Mouse (Mus musculus): ENCODE results near the gene Ppp1r12b. TPM values are rescaled to one million over a fixed set of nuclear protein-coding genes. Genes with fewer than 3 reads are reported as not detected.

Gene Ppp1r12b
- 10.3 and 10.5 TPM in 2 replicates for polyA plus RNA-seq (2015; fragmentation: Nextera tagmentation; extraction: Ambion mirVana)

GRCm38 (mm10) chr1:134955637-134956176 lies at the start of gene Ppp1r12b:
Gene Ppp1r12b, minus strand, starts transcription at chr1:134955942.
- ATAC-seq (ENCODE audit: low read depth) = peak; percentile 99
- peak within 1 kb of the TSS; percentile 90 for H3K27ac ChIP-seq (ENCODE audit: low read length)
- H3K4me3 ChIP-seq (ENCODE audit: low read length) = peak within 1 kb of the TSS; percentile 95
- H3K9me3 ChIP-seq (ENCODE audit: control insufficient read depth, low read length) = no peaks in the 10 kb centered on the region
- peak within 1 kb of the TSS; percentile 88 for H3K4me2 ChIP-seq (ENCODE audit: low read depth, low read length)
- no peaks in the 10 kb centered on the region for H3K27me3 ChIP-seq (ENCODE audit: control insufficient read depth, insufficient read depth, low read depth, low read length)
- 0% methylated on average over 35 of the region's 39 CpGs for WGBS
- no peaks in the 10 kb centered on the region for H3K36me3 ChIP-seq (ENCODE audit: control insufficient read depth, insufficient read depth, low read length)
- H3K4me1 ChIP-seq (replicated peaks; ENCODE audit: control insufficient read depth, insufficient read depth, low read length) = peaks cover 6% of the 10 kb centered on the region
- H3K9ac ChIP-seq (ENCODE audit: low read length) = peak within 1 kb of the TSS; percentile 97

- Histone ChIP-seq H3K4me2 (ENCODE audit: low read depth, low read length) (no peak overlapping the region), H3K27ac (ENCODE audit: low read length) (no peak overlapping the region), H3K27me3 (ENCODE audit: control insufficient read depth, insufficient read depth, low read depth, low read length) (no peaks in the 10 kb centered on the region), H3K9ac (ENCODE audit: low read length) (no peak overlapping the region), H3K4me3 (ENCODE audit: low read length) (no peak overlapping the region), H3K4me1 (replicated peaks; ENCODE audit: control insufficient read depth, insufficient read depth, low read length) (no peaks in the 10 kb centered on the region), H3K9me3 (ENCODE audit: control insufficient read depth, low read length) (no peaks in the 10 kb centered on the region), H3K36me3 (ENCODE audit: control insufficient read depth, insufficient read depth, low read length) (no peaks in the 10 kb centered on the region)
- ATAC-seq (ENCODE audit: low read depth) = no peak
- 30% methylated on average over 4 of the region's 4 CpGs for WGBS
Observed at GRCm38 (mm10) chr1:135003346-135003745, 47.6 kb upstream of the Ppp1r12b start.

- Histone ChIP-seq H3K27ac (ENCODE audit: low read length) (no peak overlapping the region), H3K4me3 (ENCODE audit: low read length) (no peak overlapping the region), H3K9me3 (ENCODE audit: control insufficient read depth, low read length) (no peaks in the 10 kb centered on the region), H3K36me3 (ENCODE audit: control insufficient read depth, insufficient read depth, low read length) (no peaks in the 10 kb centered on the region), H3K4me1 (replicated peaks; ENCODE audit: control insufficient read depth, insufficient read depth, low read length) (no peaks in the 10 kb centered on the region), H3K9ac (ENCODE audit: low read length) (no peak overlapping the region), H3K27me3 (ENCODE audit: control insufficient read depth, insufficient read depth, low read depth, low read length) (peaks cover 13% of the 10 kb centered on the region), H3K4me2 (ENCODE audit: low read depth, low read length) (no peak overlapping the region)
- 82% methylated on average over 9 of the region's 9 CpGs for WGBS
- ATAC-seq (ENCODE audit: low read depth) = no peak
Observed at GRCm38 (mm10) chr1:135000527-135000926, 44.8 kb upstream of the Ppp1r12b start.

DNA sequence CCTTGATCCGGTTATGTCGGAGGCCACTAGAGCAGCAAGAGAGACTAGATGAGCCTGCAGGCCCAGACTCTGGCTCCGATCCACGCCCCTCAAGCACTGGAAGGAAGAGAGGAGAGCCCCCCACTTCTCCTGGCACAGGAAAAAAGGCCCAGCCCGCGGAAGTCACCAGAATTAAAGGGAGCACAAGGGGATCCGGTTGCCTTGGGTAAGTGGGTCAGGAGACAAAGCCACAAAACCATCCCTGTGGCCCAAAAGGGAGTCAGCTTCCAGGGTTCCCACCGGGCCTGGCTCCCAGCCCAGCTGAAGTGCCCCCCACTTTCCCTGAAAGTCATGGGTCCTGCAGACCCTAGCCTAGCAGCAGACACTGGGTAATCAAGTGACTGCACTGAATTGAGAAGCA lies 42.5 kb upstream of the Ppp1r12b start:
- no peaks in the 10 kb centered on the region for H3K9me3 ChIP-seq (ENCODE audit: control insufficient read depth, low read length)
- no peak overlapping the region for H3K9ac ChIP-seq (ENCODE audit: low read length)
- ATAC-seq (ENCODE audit: low read depth) = no peak
- H3K4me3 ChIP-seq (ENCODE audit: low read length) = no peak overlapping the region
- 74% methylated on average over 8 of the region's 8 CpGs for whole genome bisulfite sequencing
- H3K27ac ChIP-seq (ENCODE audit: low read length) = no peak overlapping the region
- H3K4me2 ChIP-seq (ENCODE audit: low read depth, low read length) = no peak overlapping the region
- H3K4me1 ChIP-seq (replicated peaks; ENCODE audit: control insufficient read depth, insufficient read depth, low read length) = no peaks in the 10 kb centered on the region
- H3K27me3 ChIP-seq (ENCODE audit: control insufficient read depth, insufficient read depth, low read depth, low read length) = peaks cover 19% of the 10 kb centered on the region
- H3K36me3 ChIP-seq (ENCODE audit: control insufficient read depth, insufficient read depth, low read length) = no peaks in the 10 kb centered on the region

DNA sequence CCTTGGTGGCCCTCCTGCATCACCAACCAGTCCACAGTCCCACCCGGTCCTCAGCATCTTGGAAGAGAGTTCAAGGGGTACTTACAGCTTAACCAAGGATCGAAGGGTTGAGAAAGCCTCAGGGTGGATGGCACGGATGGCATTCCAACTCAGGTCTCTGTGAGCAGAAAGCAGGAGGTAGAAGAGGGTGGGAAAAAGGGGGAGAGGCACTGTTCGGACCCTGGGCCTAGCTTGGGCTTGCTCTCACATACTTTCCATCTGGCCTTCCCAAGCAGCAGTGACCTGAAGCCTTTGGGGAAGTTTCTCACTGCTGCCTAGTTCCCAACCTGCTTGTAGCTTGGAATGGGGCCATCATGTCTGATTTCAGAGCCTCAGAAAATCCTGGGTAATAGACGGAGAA lies 41.8 kb upstream of the Ppp1r12b start:
- Histone ChIP-seq H3K4me2 (ENCODE audit: low read depth, low read length) (no peak overlapping the region), H3K27ac (ENCODE audit: low read length) (no peak overlapping the region), H3K27me3 (ENCODE audit: control insufficient read depth, insufficient read depth, low read depth, low read length) (peaks cover 19% of the 10 kb centered on the region), H3K9me3 (ENCODE audit: control insufficient read depth, low read length) (no peaks in the 10 kb centered on the region), H3K4me3 (ENCODE audit: low read length) (no peak overlapping the region), H3K4me1 (replicated peaks; ENCODE audit: control insufficient read depth, insufficient read depth, low read length) (no peaks in the 10 kb centered on the region), H3K9ac (ENCODE audit: low read length) (no peak overlapping the region), H3K36me3 (ENCODE audit: control insufficient read depth, insufficient read depth, low read length) (no peaks in the 10 kb centered on the region)
- 61% methylated on average over 5 of the region's 5 CpGs for WGBS
- ATAC-seq (ENCODE audit: low read depth) = no peak

- H3K4me2 ChIP-seq (ENCODE audit: low read depth, low read length) = no peak overlapping the region
- WGBS = 73% methylated on average over 7 of the region's 7 CpGs
- H3K27me3 ChIP-seq (ENCODE audit: control insufficient read depth, insufficient read depth, low read depth, low read length) = peaks cover 24% of the 10 kb centered on the region
- no peaks in the 10 kb centered on the region for H3K36me3 ChIP-seq (ENCODE audit: control insufficient read depth, insufficient read depth, low read length)
- no peak overlapping the region for H3K9ac ChIP-seq (ENCODE audit: low read length)
- no peak overlapping the region for H3K4me3 ChIP-seq (ENCODE audit: low read length)
- H3K27ac ChIP-seq (ENCODE audit: low read length) = no peak overlapping the region
- ATAC-seq (ENCODE audit: low read depth) = no peak; the same call in 1 of the 2 replicates
- no peaks in the 10 kb centered on the region for H3K4me1 ChIP-seq (replicated peaks; ENCODE audit: control insufficient read depth, insufficient read depth, low read length)
- H3K9me3 ChIP-seq (ENCODE audit: control insufficient read depth, low read length) = no peaks in the 10 kb centered on the region
Observed at GRCm38 (mm10) chr1:134996471-134996870, 40.7 kb upstream of the Ppp1r12b start.

DNA sequence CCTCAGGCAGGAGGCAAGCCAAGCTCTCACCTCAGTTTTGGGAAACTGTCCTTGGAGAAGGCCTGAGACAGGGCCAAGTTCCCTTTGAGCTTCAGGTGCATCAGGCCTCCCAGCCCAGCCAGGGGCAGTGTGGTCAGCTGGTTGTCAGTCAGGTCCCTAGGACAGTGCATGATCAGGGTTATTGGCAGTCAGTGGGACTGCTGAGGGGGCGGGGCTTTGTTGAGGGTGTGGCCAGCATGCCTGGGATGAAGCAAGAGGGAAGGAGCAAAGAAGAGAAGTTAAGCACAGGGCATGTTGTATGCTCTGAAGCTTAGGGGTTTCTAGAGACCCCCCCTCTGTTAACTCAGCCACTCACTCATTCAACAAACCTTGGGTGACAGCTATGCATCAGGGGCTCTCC lies 40.2 kb upstream of the Ppp1r12b start:
- peaks cover 26% of the 10 kb centered on the region for H3K27me3 ChIP-seq (ENCODE audit: control insufficient read depth, insufficient read depth, low read depth, low read length)
- no peaks in the 10 kb centered on the region for H3K9me3 ChIP-seq (ENCODE audit: control insufficient read depth, low read length)
- 14% methylated on average over 1 of the region's 1 CpGs for WGBS
- H3K4me1 ChIP-seq (replicated peaks; ENCODE audit: control insufficient read depth, insufficient read depth, low read length) = no peaks in the 10 kb centered on the region
- H3K27ac ChIP-seq (ENCODE audit: low read length) = no peak overlapping the region
- H3K4me2 ChIP-seq (ENCODE audit: low read depth, low read length) = no peak overlapping the region
- no peak for ATAC-seq (ENCODE audit: low read depth)
- H3K36me3 ChIP-seq (ENCODE audit: control insufficient read depth, insufficient read depth, low read length) = no peaks in the 10 kb centered on the region
- H3K4me3 ChIP-seq (ENCODE audit: low read length) = no peak overlapping the region
- H3K9ac ChIP-seq (ENCODE audit: low read length) = no peak overlapping the region

DNA sequence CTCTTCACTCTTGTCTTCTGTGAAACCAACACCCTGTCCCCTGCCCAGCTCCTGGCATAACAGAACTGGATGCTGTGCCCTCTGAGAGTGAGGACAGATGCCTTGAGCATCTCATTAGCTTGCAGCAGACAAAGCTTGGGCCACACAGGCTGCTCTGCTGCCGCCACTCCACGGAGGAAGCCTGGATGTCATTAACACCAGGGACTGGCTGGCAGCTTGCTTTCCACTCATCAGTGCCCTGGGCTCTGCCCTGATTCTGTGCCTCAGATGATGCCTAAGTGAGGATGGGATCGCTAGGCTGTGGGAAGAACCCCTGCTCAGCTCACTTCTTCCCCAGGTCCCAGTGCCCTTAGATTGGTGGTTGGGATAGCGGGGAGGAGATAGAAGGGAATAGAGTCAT lies 39.7 kb upstream of the Ppp1r12b start:
- 64% methylated on average over 4 of the region's 4 CpGs for WGBS
- ATAC-seq (ENCODE audit: low read depth) = no peak
- H3K27me3 ChIP-seq (ENCODE audit: control insufficient read depth, insufficient read depth, low read depth, low read length) = peaks cover 28% of the 10 kb centered on the region

DNA sequence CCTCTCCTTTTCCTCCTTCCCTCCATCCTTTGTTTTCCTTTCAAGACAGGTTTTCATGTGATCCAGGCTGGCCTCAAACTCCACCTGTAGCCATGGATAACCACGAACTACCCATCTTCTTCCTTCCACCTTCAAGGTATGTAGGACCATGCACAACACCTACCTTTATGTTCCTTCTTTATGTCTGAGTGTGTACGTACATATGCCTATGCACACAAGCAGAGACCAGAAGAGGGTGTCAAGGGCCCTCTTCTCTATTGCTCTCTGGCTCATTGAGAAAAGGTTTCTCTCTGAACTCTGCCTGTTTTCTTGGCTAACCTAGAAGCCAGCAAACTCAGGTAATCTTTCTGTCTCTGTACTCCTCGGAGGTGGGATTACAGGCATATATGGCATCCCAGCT lies 39.0 kb upstream of the Ppp1r12b start:
- peak; percentile 56; the same call in 1 of the 2 replicates for ATAC-seq (ENCODE audit: low read depth)
- H3K9me3 ChIP-seq (ENCODE audit: control insufficient read depth, low read length) = no peaks in the 10 kb centered on the region
- H3K9ac ChIP-seq (ENCODE audit: low read length) = no peak overlapping the region
- WGBS = 59% methylated on average over 3 of the region's 3 CpGs
- peaks cover 34% of the 10 kb centered on the region for H3K27me3 ChIP-seq (ENCODE audit: control insufficient read depth, insufficient read depth, low read depth, low read length)
- no peak overlapping the region for H3K4me3 ChIP-seq (ENCODE audit: low read length)
- no peaks in the 10 kb centered on the region for H3K4me1 ChIP-seq (replicated peaks; ENCODE audit: control insufficient read depth, insufficient read depth, low read length)
- H3K27ac ChIP-seq (ENCODE audit: low read length) = no peak overlapping the region
- no peaks in the 10 kb centered on the region for H3K36me3 ChIP-seq (ENCODE audit: control insufficient read depth, insufficient read depth, low read length)
- H3K4me2 ChIP-seq (ENCODE audit: low read depth, low read length) = no peak overlapping the region

More for the DNA sequence above, 39.7 kb upstream of the Ppp1r12b start:
- H3K4me1 ChIP-seq (replicated peaks; ENCODE audit: control insufficient read depth, insufficient read depth, low read length) = no peaks in the 10 kb centered on the region
- H3K4me3 ChIP-seq (ENCODE audit: low read length) = no peak overlapping the region
- H3K9ac ChIP-seq (ENCODE audit: low read length) = no peak overlapping the region
- H3K9me3 ChIP-seq (ENCODE audit: control insufficient read depth, low read length) = no peaks in the 10 kb centered on the region
- no peak overlapping the region for H3K4me2 ChIP-seq (ENCODE audit: low read depth, low read length)
- H3K27ac ChIP-seq (ENCODE audit: low read length) = no peak overlapping the region
- H3K36me3 ChIP-seq (ENCODE audit: control insufficient read depth, insufficient read depth, low read length) = no peaks in the 10 kb centered on the region

All from lung, embryonic 16.5 days (tissue).